Mouse (Mus musculus) forebrain, postnatal 0 days (tissue): ENCODE measurements around the gene Fut1. TPM values are rescaled to one million over a fixed set of nuclear protein-coding genes. Genes with fewer than 3 reads are reported as not detected.
A peak's percentile ranks its signal among the peaks of the same experiment; 100 is the strongest.

Experiments
- ATAC-seq: fragments of 200-750 bp; cut with Nextera tagmentation; 2 replicates; pipeline ENCODE4 v1.8.0; 2017; ENCODE audit warnings: mild to moderate bottlenecking, moderate library complexity
- DNase-seq: peaks from one replicate; pipeline ENCODE4 v3.0.0-alpha.2; 2015
- H3K27ac ChIP-seq: fragments of 300-500 bp; sonication (generic); 2 replicates; pipeline ENCODE4 v1.5.1; 2014; ENCODE audit warnings: low read depth, mild to moderate bottlenecking, antibody characterized with exemption, low read length, moderate library complexity, mixed read lengths
- H3K27me3 ChIP-seq: fragments of 300-500 bp; sonication (generic); 2 replicates; pipeline ENCODE4 v1.6.1; 2014; ENCODE audit warnings: mild to moderate bottlenecking, low read length, mixed read lengths; ENCODE audit not compliant: insufficient read depth
- H3K36me3 ChIP-seq: fragments of 300-500 bp; sonication (generic); 2 replicates; pipeline ENCODE4 v1.6.1; 2014; ENCODE audit warnings: mild to moderate bottlenecking, moderate library complexity; ENCODE audit not compliant: insufficient read depth
- H3K4me1 ChIP-seq: fragments of 300-500 bp; sonication (generic); 2 replicates; pipeline ENCODE4 v1.6.1; 2014; ENCODE audit warnings: antibody characterized with exemption; ENCODE audit not compliant: insufficient read depth
- H3K4me2 ChIP-seq: fragments of 300-500 bp; sonication (generic); 2 replicates; pipeline ENCODE4 v1.6.1; 2014; ENCODE audit warnings: low read depth, mild to moderate bottlenecking, moderate library complexity
- H3K4me3 ChIP-seq: fragments of 300-500 bp; sonication (generic); 2 replicates; pipeline ENCODE4 v1.5.1; 2014; ENCODE audit warnings: low read depth, low read length, mixed read lengths
- H3K9ac ChIP-seq: fragments of 300-500 bp; sonication (generic); 2 replicates; pipeline ENCODE4 v1.6.1; 2014; ENCODE audit warnings: mild to moderate bottlenecking
- H3K9me3 ChIP-seq: fragments of 300-500 bp; sonication (generic); 2 replicates; pipeline ENCODE4 v1.6.1; 2016; ENCODE audit warnings: low read length
- CTCF ChIP-seq: sonication (generic); IDR thresholded peaks from 2 replicates; pipeline ENCODE4 v1.5.1; 2016; ENCODE audit warnings: antibody characterized with exemption, control low read depth, low read depth
- WGBS: fragments of 180-500 bp; shearing (Covaris S2); extraction: QIAGEN DNeasy Blood & Tissue Kit; methylation state at CpG from one replicate; pipeline ENCODE4 v1.1.7; 2014; 5-methylcytosine and 5-hydroxymethylcytosine counted together
- polyA plus RNA-seq: library from polyadenylated mRNA; unstranded; fragments of >200 nt; fragmentation: Nextera tagmentation; extraction: Ambion mirVana; gene quantifications from 2 replicates; pipeline ENCODE4 v1.2.1, GENCODE M21; 2015
- total RNA-seq: library from RNA; depleted of rRNA; stranded (reverse); fragments of >200 nt; gene quantifications from 2 replicates; pipeline ENCODE4 v1.2.3, GENCODE M21; 2014

Fut1 gene
- total and polyA plus RNA-seq, 2 experiments from 2014 or later = 0.29 TPM; not detected in 1

- TF ChIP-seq CTCF = no peak
- no peak overlapping the region for H3K9ac ChIP-seq
- no peaks in the 10 kb centered on the region for H3K9me3 ChIP-seq
- H3K4me2 ChIP-seq = no peak overlapping the region
- H3K27ac ChIP-seq = no peak overlapping the region
- H3K4me1 ChIP-seq = no peaks in the 10 kb centered on the region
- H3K36me3 ChIP-seq = no peaks in the 10 kb centered on the region
- no peak overlapping the region for H3K4me3 ChIP-seq
- ATAC-seq = no peak
- H3K27me3 ChIP-seq = no peaks in the 10 kb centered on the region
- no peak for DNase-seq
- WGBS = 79% methylated on average over 7 of the region's 7 CpGs
Observed at GRCm38 (mm10) chr7:45591880-45592279, 25.2 kb upstream of the Fut1 start.

- Histone ChIP-seq H3K9me3 (no peaks in the 10 kb centered on the region), H3K4me2 (no peak overlapping the region), H3K4me1 (no peaks in the 10 kb centered on the region), H3K36me3 (no peaks in the 10 kb centered on the region), H3K9ac (no peak overlapping the region), H3K27me3 (no peaks in the 10 kb centered on the region), H3K4me3 (no peak overlapping the region), H3K27ac (no peak overlapping the region)
- ATAC-seq = no peak
- peak; percentile 81 for DNase-seq
- 24% methylated on average over 10 of the region's 10 CpGs for WGBS
- peak; percentile 89 for TF ChIP-seq CTCF
Observed at GRCm38 (mm10) chr7:45593118-45593815, 23.8 kb upstream of the Fut1 start.

GRCm38 (mm10) chr7:45595176-45595575, 21.9 kb upstream of the Fut1 start:
- Histone ChIP-seq H3K4me2 (no peak overlapping the region), H3K9me3 (no peaks in the 10 kb centered on the region), H3K4me3 (no peak overlapping the region), H3K27me3 (no peaks in the 10 kb centered on the region), H3K27ac (no peak overlapping the region), H3K4me1 (no peaks in the 10 kb centered on the region), H3K36me3 (no peaks in the 10 kb centered on the region), H3K9ac (no peak overlapping the region)
- TF ChIP-seq CTCF = no peak
- ATAC-seq (no peak), DNase-seq (no peak)
- 83% methylated on average over 4 of the region's 4 CpGs for WGBS

GRCm38 (mm10) chr7:45596107-45596506, 21.0 kb upstream of the Fut1 start:
- WGBS = 92% methylated on average over 1 of the region's 1 CpGs
- H3K9me3 ChIP-seq = no peaks in the 10 kb centered on the region
- H3K9ac ChIP-seq = no peak overlapping the region
- no peak for DNase-seq
- no peak overlapping the region for H3K4me3 ChIP-seq
- H3K4me2 ChIP-seq = no peak overlapping the region
- no peak for ATAC-seq
- no peaks in the 10 kb centered on the region for H3K4me1 ChIP-seq
- TF ChIP-seq CTCF = no peak
- no peaks in the 10 kb centered on the region for H3K36me3 ChIP-seq
- no peaks in the 10 kb centered on the region for H3K27me3 ChIP-seq
- H3K27ac ChIP-seq = no peak overlapping the region

GRCm38 (mm10) chr7:45597013-45597412, 20.1 kb upstream of the Fut1 start:
- 88% methylated on average over 5 of the region's 5 CpGs for WGBS
- H3K9me3 ChIP-seq = no peaks in the 10 kb centered on the region
- no peaks in the 10 kb centered on the region for H3K36me3 ChIP-seq
- no peak overlapping the region for H3K27ac ChIP-seq
- H3K9ac ChIP-seq = no peak overlapping the region
- H3K4me1 ChIP-seq = no peaks in the 10 kb centered on the region
- H3K4me3 ChIP-seq = no peak overlapping the region
- no peaks in the 10 kb centered on the region for H3K27me3 ChIP-seq
- no peak for ATAC-seq
- no peak for DNase-seq
- no peak for TF ChIP-seq CTCF
- no peak overlapping the region for H3K4me2 ChIP-seq

GRCm38 (mm10) chr7:45597527-45597926, 19.6 kb upstream of the Fut1 start:
- DNase-seq = no peak
- Histone ChIP-seq H3K4me3 (no peak overlapping the region), H3K4me2 (no peak overlapping the region), H3K27ac (no peak overlapping the region), H3K9me3 (no peaks in the 10 kb centered on the region), H3K4me1 (no peaks in the 10 kb centered on the region), H3K9ac (no peak overlapping the region), H3K27me3 (no peaks in the 10 kb centered on the region), H3K36me3 (no peaks in the 10 kb centered on the region)
- ATAC-seq = no peak
- 91% methylated on average over 6 of the region's 6 CpGs for WGBS
- TF ChIP-seq CTCF = no peak

- Histone ChIP-seq H3K9me3 (no peaks in the 10 kb centered on the region), H3K4me2 (no peak overlapping the region), H3K36me3 (no peaks in the 10 kb centered on the region), H3K4me3 (no peak overlapping the region), H3K9ac (no peak overlapping the region), H3K4me1 (no peaks in the 10 kb centered on the region), H3K27ac (no peak overlapping the region), H3K27me3 (no peaks in the 10 kb centered on the region)
- DNase-seq (no peak), ATAC-seq (no peak)
- WGBS = 53% methylated on average over 18 of the region's 18 CpGs
- TF ChIP-seq CTCF = no peak
Observed at GRCm38 (mm10) chr7:45598960-45599879, 17.9 kb upstream of the Fut1 start.
